Mouse (Mus musculus): ENCODE data around the gene Brwd1.
"Not testable (repeated sequence)": the region's sequence is repeated elsewhere in the genome, so short reads cannot be mapped to it uniquely, and the experiment has no call there.

The Brwd1 gene

GRCm38 (mm10) chr16:96080524-96080923, 1.8 kb downstream of the Brwd1 start:
- DNase-seq (ENCODE audit: low spot score) = no peak

GRCm38 (mm10) chr16:96068364-96068763, 14.0 kb downstream of the Brwd1 start:
- DNase-seq (ENCODE audit: low spot score) = no peak

GRCm38 (mm10) chr16:96066174-96066573, 16.2 kb downstream of the Brwd1 start:
- no peak for DNase-seq (ENCODE audit: low spot score)

- DNase-seq (ENCODE audit: low spot score) = no peak
Measured at GRCm38 (mm10) chr16:96064649-96065048, 17.7 kb downstream of the Brwd1 start.

DNA sequence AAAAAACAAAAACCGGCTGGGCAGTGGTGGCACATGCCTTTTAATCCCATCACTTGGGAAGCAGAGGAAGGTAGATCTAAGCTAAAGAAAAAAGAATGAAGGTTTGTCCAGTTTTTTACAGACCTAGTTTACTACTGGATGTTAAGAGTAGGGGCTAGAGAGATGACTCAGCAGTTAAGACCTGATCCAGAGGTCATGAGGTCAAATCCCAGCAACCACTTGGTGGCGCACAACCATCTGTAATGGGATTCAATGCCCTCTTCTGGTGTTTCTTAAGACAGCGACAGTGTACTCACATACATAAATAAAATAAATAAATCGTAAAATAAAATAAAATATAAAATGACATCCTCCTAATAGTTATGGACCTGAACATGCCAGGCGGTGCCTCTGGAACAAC, 38.2 kb downstream of the Brwd1 start:
- peak; percentile 34 for DNase-seq (ENCODE audit: low spot score)

DNA sequence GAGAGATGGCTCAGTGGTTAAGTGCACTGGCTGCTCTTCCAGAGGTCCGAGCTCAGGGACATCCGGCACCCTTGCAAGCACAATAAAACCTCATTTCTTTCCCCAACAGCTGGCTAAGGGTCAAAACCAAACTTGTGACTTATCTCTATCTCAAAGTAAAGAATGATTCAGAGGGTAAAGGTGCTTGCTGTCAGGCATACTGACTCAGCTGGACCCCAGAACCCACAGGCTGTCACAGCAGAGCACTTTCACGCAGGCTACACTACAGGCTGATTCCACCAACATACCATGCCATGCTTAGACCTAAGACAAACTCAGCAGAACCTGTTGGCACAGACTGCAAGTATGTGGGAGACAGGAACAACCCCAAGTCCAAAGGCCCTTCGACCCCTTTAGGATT, 41.6 kb downstream of the Brwd1 start:
- DNase-seq (ENCODE audit: low spot score) = no peak

DNA sequence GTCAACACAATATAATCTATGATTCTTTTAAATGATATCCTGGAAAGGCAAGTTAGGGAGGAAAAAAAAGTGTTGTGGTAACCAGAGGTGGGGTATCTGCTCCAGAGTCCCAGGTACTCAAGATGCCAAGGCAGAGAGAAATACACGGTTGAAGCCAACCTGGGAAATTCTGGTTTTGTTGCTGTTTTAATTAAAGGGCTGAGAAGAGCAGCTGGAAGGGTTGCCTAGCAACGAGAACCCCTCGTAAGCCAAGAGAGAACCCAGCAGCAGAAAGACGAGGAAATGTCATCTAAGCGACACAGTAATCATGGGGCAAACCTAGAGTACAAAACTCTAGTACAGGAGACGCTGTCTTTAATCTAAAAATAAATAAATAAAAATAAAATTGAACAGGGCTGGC, 42.8 kb downstream of the Brwd1 start:
- no peak for DNase-seq (ENCODE audit: low spot score)

DNA sequence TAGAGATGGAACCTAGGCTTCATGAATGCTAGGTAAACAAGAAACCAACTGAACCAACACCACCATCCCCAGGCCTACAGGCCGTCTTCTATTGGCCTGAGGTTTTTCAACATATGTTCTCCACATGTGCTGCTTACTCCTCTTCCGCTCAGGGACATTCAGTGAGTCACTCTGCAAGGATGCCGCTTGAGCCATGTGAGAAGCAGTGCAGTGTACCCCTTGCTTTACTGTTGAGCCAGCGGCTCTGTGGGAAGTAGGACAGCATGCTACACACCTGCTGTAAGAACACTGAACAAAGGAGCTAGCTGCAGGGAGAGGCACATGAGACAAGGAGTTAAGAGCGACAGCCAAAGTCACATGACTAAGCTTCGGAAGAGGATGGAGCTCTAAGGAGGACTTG, 47.9 kb downstream of the Brwd1 start:
- DNase-seq (ENCODE audit: low spot score) = no peak

DNA sequence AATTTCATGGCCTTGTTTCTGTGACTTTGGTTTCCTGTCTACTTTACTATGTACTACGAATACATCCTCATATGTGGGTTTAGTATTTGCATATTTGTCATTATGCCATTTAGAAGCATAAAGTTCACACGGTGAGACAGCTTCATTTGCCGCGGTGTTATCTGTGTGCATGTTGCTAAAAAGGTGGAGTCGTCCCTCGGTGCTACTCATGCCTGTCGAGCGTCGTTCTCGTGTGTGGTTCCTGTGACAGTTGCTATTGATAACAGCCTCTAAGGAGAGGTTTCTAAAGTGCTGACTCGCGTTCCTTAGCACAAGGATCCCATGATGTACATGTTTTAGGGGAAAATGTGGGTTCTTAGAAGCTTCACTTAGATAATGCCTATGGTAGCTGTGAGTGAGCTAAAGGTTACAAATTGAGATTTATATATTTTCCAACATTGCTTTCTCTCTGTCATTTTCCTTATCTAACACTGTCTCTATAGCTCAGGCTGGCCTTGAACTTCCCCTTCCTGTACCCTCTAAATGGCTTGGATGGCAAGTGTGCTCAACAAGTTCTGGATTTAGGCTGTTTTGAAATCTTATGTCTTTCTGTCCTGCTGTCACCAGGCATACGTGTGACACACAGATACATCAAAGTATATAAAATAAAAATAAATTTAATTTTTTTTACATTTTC, 49.8 kb downstream of the Brwd1 start:
- no peak for DNase-seq (ENCODE audit: low spot score)

GRCm38 (mm10) chr16:96030476-96031102, 51.7 kb downstream of the Brwd1 start:
- no peak for DNase-seq (ENCODE audit: low spot score)

DNA sequence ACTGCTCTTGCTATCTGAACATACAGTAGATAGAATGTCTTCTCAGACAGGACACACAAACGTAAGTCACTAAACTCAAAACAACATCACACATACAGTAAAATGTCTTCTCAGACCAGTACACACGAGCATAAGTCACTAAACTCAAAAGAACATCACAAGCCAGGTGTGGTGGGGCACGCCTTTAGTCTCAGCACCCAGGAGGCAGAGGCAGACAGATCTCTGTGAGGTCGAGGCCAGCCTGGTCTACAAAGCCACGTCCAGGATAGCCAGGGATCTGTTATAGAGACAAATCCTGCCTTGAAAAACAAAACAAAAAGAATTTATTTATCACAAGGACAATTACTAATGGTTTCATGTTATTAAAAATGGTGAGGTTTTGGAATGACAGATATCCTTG, 56.1 kb downstream of the Brwd1 start:
- no peak for DNase-seq (ENCODE audit: low spot score)

DNA sequence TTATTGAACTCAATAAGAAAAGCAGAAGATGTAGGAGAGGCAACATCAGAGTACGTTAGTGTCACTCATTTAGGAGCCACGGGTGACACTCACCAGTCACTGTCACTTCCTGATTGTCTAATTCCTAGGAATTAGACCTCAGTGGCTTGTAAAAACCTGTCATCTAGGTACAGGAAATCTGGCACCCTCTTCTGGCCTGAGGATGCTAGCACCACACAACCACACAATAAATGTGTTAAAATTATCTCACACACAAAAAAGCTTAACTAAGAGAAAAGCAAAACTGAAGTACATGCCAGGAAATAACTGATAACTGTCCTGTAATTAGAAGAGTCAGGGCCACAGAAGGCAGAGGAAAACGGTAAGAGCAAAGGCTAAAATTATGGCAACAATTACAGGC, 57.1 kb downstream of the Brwd1 start:
- DNase-seq (ENCODE audit: low spot score) = no peak

DNA sequence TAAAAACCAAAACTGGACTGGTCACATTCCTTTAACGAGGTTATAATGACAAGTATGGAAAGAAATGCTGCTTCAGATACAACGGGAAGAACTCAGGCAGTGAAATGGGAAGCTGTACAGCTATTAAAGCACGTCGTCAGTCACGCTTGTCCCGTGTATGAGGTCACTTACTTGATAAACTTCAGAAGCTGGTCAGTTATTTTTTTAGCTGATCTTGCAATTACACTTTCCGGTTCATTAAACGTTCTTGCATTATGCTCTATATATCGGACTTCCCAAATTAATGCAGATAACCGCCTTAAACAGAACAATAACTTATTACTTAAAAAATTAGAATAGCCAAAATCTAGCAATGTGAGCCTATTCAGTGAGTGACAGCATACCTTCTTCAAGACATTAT, 61.3 kb downstream of the Brwd1 start:
- no peak for DNase-seq (ENCODE audit: low spot score)

- not testable (repeated sequence) for DNase-seq (ENCODE audit: low spot score)
Measured at GRCm38 (mm10) chr16:96009124-96009523, 73.2 kb downstream of the Brwd1 start.

- DNase-seq (ENCODE audit: low spot score) = not testable (repeated sequence)
Measured at GRCm38 (mm10) chr16:96004278-96004677, 78.0 kb downstream of the Brwd1 start.

- no peak for DNase-seq (ENCODE audit: low spot score)
Measured at GRCm38 (mm10) chr16:95999291-95999690, 83.0 kb downstream of the Brwd1 start.

- DNase-seq (ENCODE audit: low spot score) = no peak
Measured at GRCm38 (mm10) chr16:95996156-95996555, 86.2 kb downstream of the Brwd1 start.

- not testable (repeated sequence) for DNase-seq (ENCODE audit: low spot score)
Measured at GRCm38 (mm10) chr16:95994576-95994975, 87.8 kb downstream of the Brwd1 start.

- DNase-seq (ENCODE audit: low spot score) = no peak
Measured at GRCm38 (mm10) chr16:95992596-95992995, 89.7 kb downstream of the Brwd1 start.

DNA sequence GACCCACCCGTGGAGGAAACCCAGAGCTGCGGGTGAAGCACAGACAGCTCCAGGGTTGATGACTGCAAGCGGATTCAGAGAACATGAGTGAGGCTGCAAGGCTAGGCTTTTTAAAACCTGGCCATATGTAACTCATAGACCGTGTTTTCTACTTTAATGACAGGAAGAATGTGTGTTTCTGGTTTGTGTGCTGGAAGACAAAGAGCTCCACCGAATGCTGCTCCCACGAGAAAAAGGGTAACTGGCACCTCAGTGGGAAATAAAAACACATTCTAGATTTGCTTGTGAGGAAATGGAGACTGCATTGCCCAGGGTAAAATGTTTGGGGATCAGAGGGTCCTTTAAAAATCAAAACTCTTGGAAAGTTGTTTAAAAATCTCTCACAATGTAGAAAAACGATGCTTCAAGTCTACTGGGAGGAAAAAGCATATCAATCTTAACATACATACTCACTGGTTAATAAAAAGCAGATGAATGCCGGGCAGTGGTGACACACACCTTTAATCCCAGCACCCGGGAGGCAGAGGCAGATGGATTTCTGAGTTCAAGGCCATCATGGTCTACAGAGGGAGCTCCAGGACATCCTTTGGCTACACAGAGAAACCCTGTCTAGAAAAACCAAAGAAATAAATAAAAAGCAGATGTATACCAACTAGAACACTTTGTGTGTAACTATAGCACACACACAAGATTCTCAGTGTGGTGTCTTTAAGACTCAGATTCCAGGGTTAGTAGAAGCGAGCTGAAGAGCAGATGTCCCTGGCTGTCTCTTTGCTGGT, 91.0 kb downstream of the Brwd1 start:
- DNase-seq (ENCODE audit: low spot score) = no peak

- DNase-seq (ENCODE audit: low spot score) = peak; percentile 96
Measured at GRCm38 (mm10) chr16:95990462-95991121, 91.7 kb downstream of the Brwd1 start, which contains the start of gene Psmg1. Psmg1 (minus strand) TSS chr16:95990960.

DNA sequence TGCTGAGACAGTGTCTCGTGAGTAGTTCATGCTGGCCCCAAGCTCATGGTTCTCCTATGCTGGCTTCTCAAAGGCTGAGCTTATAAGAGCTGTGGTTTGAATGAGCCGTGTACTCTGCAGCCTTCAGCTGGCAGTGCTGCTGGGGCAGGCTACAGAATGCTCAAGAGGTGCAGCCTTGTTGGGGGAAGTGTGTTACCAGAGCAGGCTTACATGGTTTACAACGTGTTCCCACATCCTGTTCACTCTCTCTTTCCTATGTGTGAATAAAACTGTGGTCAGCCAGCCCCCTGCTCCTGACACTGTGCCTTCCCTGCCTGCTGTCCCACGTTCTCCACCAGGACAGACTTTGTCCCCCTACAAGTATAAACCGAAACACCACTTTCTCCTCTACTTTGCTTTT, 97.4 kb downstream of the Brwd1 start:
- no peak for DNase-seq (ENCODE audit: low spot score)

DNA sequence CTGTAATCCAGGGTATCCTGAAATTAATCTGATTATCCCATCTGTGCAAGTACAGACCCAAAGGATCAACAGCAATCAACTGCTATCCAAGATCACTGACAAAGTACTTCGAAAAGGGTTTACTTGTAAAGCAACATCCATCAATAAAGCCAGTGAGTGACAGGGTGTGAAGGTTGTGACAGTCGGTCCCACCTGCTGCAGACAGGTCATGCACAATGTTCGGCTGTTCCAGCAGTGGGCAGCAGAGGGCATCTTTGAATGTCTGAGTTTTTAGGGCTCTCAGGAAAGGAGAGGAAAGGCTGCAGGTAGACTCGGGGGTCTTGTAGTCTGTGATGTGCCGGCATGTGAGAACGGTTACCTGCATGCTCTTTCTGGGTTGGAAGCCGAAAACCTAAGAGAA, 98.7 kb downstream of the Brwd1 start:
- no peak for DNase-seq (ENCODE audit: low spot score)

Data from urinary bladder, postnatal 14 days (tissue).